In genomic region chr6:49394276-49394675, GRCm38 (mm10) we compare ENCODE assay signal across 27 mouse cellular contexts. TPM values are rescaled to one million over a fixed set of nuclear protein-coding genes. Genes with fewer than 3 reads are reported as not detected.
A peak's percentile ranks its signal among the peaks of the same experiment; 100 is the strongest.
DNase-seq lines count a peak whose midpoint lies in the region; TF ChIP-seq lines count a peak whose summit lies in the region.
"Had no signal": no experiment of that assay in that cellular context is flagged by ENCODE, and none has a peak within 500 bp of the region (broad histone marks: within the 10 kb centered on the region; RNA-seq: fewer than 3 reads in every experiment).

No protein-coding gene starts in this region.

- WGBS in kidney, adult 2 months, result 73% methylated on average over 1 of the region's 1 CpGs

- H3K36me3 ChIP-seq in kidney, adult 2 months (ENCODE audit: control insufficient read depth, insufficient read depth, low read length), result no peaks in the 10 kb centered on the region
- H3K36me3 ChIP-seq: embryonic facial prominence, embryonic 15.5 days; forebrain, embryonic 10.5 days; forebrain, embryonic 12.5 days had no signal

- H3K4me3 ChIP-seq in gastrocnemius, adult 2 months, result no peak overlapping the region
- H3K4me3 ChIP-seq in kidney, adult 2 months (ENCODE audit: insufficient read depth, low read depth, low read length), result no peak overlapping the region
- H3K4me3 ChIP-seq in left cerebral cortex, adult 2 months, result no peak overlapping the region
- H3K4me3 ChIP-seq: embryonic facial prominence, embryonic 13.5 days; embryonic facial prominence, embryonic 15.5 days; erythroblast, embryonic 14.5 days; forebrain, embryonic 10.5 days; forebrain, embryonic 12.5 days had no signal

- TF ChIP-seq POLR2A in kidney, adult 2 months (IDR thresholded peaks at IDR 0.05; ENCODE audit: low read depth, low read length), result no peak

- H3K27me3 ChIP-seq in kidney, adult 2 months (replicated peaks; ENCODE audit: control insufficient read depth, insufficient read depth, low read length), result no peaks in the 10 kb centered on the region
- H3K27me3 ChIP-seq: embryonic facial prominence, embryonic 13.5 days; embryonic facial prominence, embryonic 15.5 days; forebrain, embryonic 12.5 days had no signal

- intact Hi-C loops in gastrocnemius, adult 2 months (cut with DNase I), result loop anchor here (10.0 kb wide), 1 partner anchor 339 kb away; no protein-coding TSS in a partner anchor
- intact Hi-C loops in left cerebral cortex, adult 2 months (cut with DNase I), result no loop called here

- no peak for DNase-seq in gastrocnemius, adult 2 months
- no peak for DNase-seq in gastrocnemius, postnatal 4 days (ENCODE audit: low spot score in 2 of 2)
- peak; percentile 16 for DNase-seq in kidney, adult 2 months
- DNase-seq in kidney, adult 9 months, result no peak
- no peak for DNase-seq in left cerebral cortex, adult 2 months (ENCODE audit: extremely low spot score in 1 of 2, low spot score in 2 of 2)
- no peak for DNase-seq in left cerebral cortex, adult 18-20 months (ENCODE audit: low spot score in 2 of 2)
- no peak for DNase-seq in adrenal gland, adult (ENCODE audit: inconsistent age in 2 of 2, low spot score in 1 of 2)
- DNase-seq: adrenal gland, adult 2 months; adrenal gland, postnatal 10 days; adrenal gland, postnatal 25 days; cerebellum, adult 11 months; cerebellum, adult 18-20 months; cerebellum, adult 8-10 months; cerebellum, postnatal 10 days; cerebellum, postnatal 25 days; embryo, embryonic 11 days had no signal

- no peak overlapping the region for H3K27ac ChIP-seq in gastrocnemius, adult 2 months
- H3K27ac ChIP-seq in kidney, adult 2 months (ENCODE audit: insufficient read depth, low read depth, low read length), result no peak overlapping the region
- no peak overlapping the region for H3K27ac ChIP-seq in left cerebral cortex, adult 2 months
- H3K27ac ChIP-seq: embryonic facial prominence, embryonic 13.5 days; embryonic facial prominence, embryonic 15.5 days; forebrain, embryonic 10.5 days; forebrain, embryonic 12.5 days had no signal

- TF ChIP-seq CTCF in gastrocnemius, adult 2 months (IDR thresholded peaks at IDR 0.05), result peak; percentile 41; the same call in 1 of the 2 replicates
- no peak for TF ChIP-seq CTCF in kidney, adult 2 months (conservative IDR thresholded peaks at IDR 0.05; ENCODE audit: insufficient read depth, insufficient read length, low read depth, low read length)
- TF ChIP-seq CTCF in left cerebral cortex, adult 2 months (IDR thresholded peaks at IDR 0.05), result peak; percentile 41

- no peaks in the 10 kb centered on the region for H3K4me1 ChIP-seq in kidney, adult 2 months (ENCODE audit: control insufficient read depth, insufficient read depth, low read length)
- H3K4me1 ChIP-seq: embryonic facial prominence, embryonic 13.5 days; embryonic facial prominence, embryonic 15.5 days; forebrain, embryonic 10.5 days; forebrain, embryonic 12.5 days had no signal

RNA-seq across cellular contexts. Expression of gene Stk31, which starts 1.1 kb away (rescaled TPM):
- total RNA-seq in gastrocnemius, adult 2 months (2021), result not detected
- under 1 TPM; 0.96 to 0.98 TPM for total RNA-seq in gastrocnemius, postnatal 4 days (2021)
- polyA plus RNA-seq in kidney, adult 2 months (2012; rRNA removed), result not detected in 2 replicates
- total RNA-seq in left cerebral cortex, adult 2 months (2021), result 1 to 10 TPM; 1.5 to 1.7 TPM
- 1 to 10 TPM; 1.4 to 1.6 TPM for total RNA-seq in left cerebral cortex, adult 18-20 months (2021)
- total RNA-seq: common myeloid progenitor, adult 5-6 weeks; MEL had no signal
- polyA plus RNA-seq: activated CD4-positive, CD25-positive, alpha-beta regulatory T cell, adult 4 months; adrenal gland, adult 2 months; C2C12; embryonic facial prominence, embryonic 13.5 days; embryonic facial prominence, embryonic 15.5 days; erythroblast, embryonic 14.5 days; forebrain, embryonic 14.5 days; forebrain, embryonic 16.5 days had no signal

RNA-seq across cellular contexts. Expression of gene Fam221a, which starts 26.7 kb away (rescaled TPM):
- under 1 TPM; 0.14 to 0.26 TPM for total RNA-seq in gastrocnemius, adult 2 months (2021)
- total RNA-seq in gastrocnemius, postnatal 4 days (2021), result 1 to 10 TPM; 2.1 to 3.4 TPM
- 1.8 and 2.3 TPM in 2 replicates for polyA plus RNA-seq in kidney, adult 2 months (2012; rRNA removed)
- total RNA-seq in left cerebral cortex, adult 2 months (2021), result 1 to 10 TPM; 1.2 to 1.4 TPM
- total RNA-seq in left cerebral cortex, adult 18-20 months (2021), result 1 to 10 TPM; 1.2 to 1.3 TPM
- total RNA-seq: MEL had no signal
